Comparison of ENCODE assay signal across 10 mouse cellular contexts in the genomic region with DNA sequence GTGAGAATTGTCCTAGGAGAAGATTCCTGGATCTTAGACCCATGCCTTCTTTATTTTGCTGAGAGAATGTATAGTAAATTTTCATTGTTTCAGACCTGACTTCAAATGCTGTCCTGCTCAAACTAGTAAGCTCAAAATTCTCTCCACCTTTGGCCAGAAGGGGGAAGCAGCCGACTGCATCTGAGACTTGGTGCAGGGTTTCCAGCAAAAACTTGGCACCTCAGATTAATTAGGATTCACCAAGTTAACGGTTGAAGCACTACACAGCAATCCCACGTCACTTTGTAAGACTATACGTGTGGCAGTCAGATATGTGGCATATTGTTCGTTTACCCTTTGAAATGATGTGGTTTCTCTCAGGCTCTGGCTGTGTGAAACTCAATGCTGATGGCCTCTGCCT. TPM values are rescaled to one million over a fixed set of nuclear protein-coding genes. Genes with fewer than 3 reads are reported as not detected.
DNase-seq lines count a peak whose midpoint lies in the region; ATAC-seq and TF ChIP-seq lines count a peak whose summit lies in the region.
"Had no signal": no experiment of that assay in that cellular context is flagged by ENCODE, and none has a peak within 500 bp of the region (broad histone marks: within the 10 kb centered on the region; RNA-seq: fewer than 3 reads in every experiment).

No protein-coding gene starts in this region.

- H3K9ac ChIP-seq in kidney, embryonic 15.5 days, result no peak overlapping the region
- H3K9ac ChIP-seq in limb, embryonic 11.5 days (ENCODE audit: low read length), result no peak overlapping the region
- H3K9ac ChIP-seq: embryonic facial prominence, embryonic 12.5 days; liver, embryonic 15.5 days had no signal

- in situ Hi-C loops in Patski (cut with MboI; ENCODE audit: low pct_unique_long_range_greater_than_20kb), result loop anchor here (5.0 to 10.0 kb wide), 2 partner anchors 300 to 1762 kb away; no protein-coding TSS in a partner anchor

- no peak overlapping the region for H3K4me3 ChIP-seq in kidney, embryonic 15.5 days (replicated peaks)
- no peak overlapping the region for H3K4me3 ChIP-seq in limb, embryonic 11.5 days (ENCODE audit: low read depth, low read length)
- H3K4me3 ChIP-seq: embryonic facial prominence, embryonic 12.5 days; liver, embryonic 15.5 days had no signal

- 19% methylated on average over 5 of the region's 5 CpGs for WGBS in kidney, embryonic 15.5 days
- WGBS in limb, embryonic 11.5 days, result 29% methylated on average over 5 of the region's 5 CpGs

- CTCF ChIA-PET in Patski (lab: Charles Lee), result interaction anchor here (0.9 to 1.5 kb wide), 5 partner anchors 14 to 448 kb away, joined by 3 to 6 read pairs (median 3); no protein-coding TSS in a partner anchor

- no peak for ATAC-seq in kidney, embryonic 15.5 days (replicated peaks; ENCODE audit: low FRiP score)
- peak; percentile 57 for ATAC-seq in Patski
- no peak for ATAC-seq in limb, embryonic 11.5 days (ENCODE audit: insufficient number of reproducible peaks, low FRiP score, low TSS enrichment, low read depth)

- no peak overlapping the region for H3K27ac ChIP-seq in kidney, embryonic 15.5 days
- no peak overlapping the region for H3K27ac ChIP-seq in limb, embryonic 11.5 days (replicated peaks; ENCODE audit: low read depth, low read length)
- H3K27ac ChIP-seq: embryonic facial prominence, embryonic 12.5 days; liver, embryonic 15.5 days had no signal

- H3K4me1 ChIP-seq in kidney, embryonic 15.5 days, result no peaks in the 10 kb centered on the region
- H3K4me1 ChIP-seq in limb, embryonic 11.5 days (ENCODE audit: control insufficient read depth, insufficient read depth, low read length), result no peaks in the 10 kb centered on the region
- H3K4me1 ChIP-seq: embryonic facial prominence, embryonic 12.5 days; liver, embryonic 15.5 days had no signal

- H3K27me3 ChIP-seq in kidney, embryonic 15.5 days, result no peaks in the 10 kb centered on the region
- peaks cover 3% of the 10 kb centered on the region for H3K27me3 ChIP-seq in Patski
- no peaks in the 10 kb centered on the region for H3K27me3 ChIP-seq in limb, embryonic 11.5 days (ENCODE audit: control insufficient read depth, insufficient read depth, low read length)
- H3K27me3 ChIP-seq: embryonic facial prominence, embryonic 12.5 days; liver, embryonic 15.5 days had no signal

- peak; percentile 31 for DNase-seq in kidney, adult 18-20 months
- no peak for DNase-seq in Patski (ENCODE audit: low read depth, low spot score)
- peak; percentile 35 to 57 for DNase-seq in cerebellum, postnatal 25 days
- DNase-seq in heart, postnatal 4 days, result peak; percentile 48
- peak; percentile 63 for DNase-seq in limb, embryonic 11.5 days (ENCODE audit: low spot score)
- DNase-seq in telencephalon, adult 2 months (ENCODE audit: low read depth, low spot score), result peak; percentile 21
- DNase-seq in ovary, postnatal 10 days (ENCODE audit: low spot score), result no peak

- H3K9me3 ChIP-seq in kidney, embryonic 15.5 days (replicated peaks), result no peaks in the 10 kb centered on the region
- H3K9me3 ChIP-seq in limb, embryonic 11.5 days (ENCODE audit: control insufficient read depth, low read length), result no peaks in the 10 kb centered on the region
- H3K9me3 ChIP-seq: embryonic facial prominence, embryonic 12.5 days; liver, embryonic 15.5 days had no signal

- POLR2A ChIA-PET in Patski (lab: Charles Lee), result no interaction called here

- H3K36me3 ChIP-seq in kidney, embryonic 15.5 days, result no peaks in the 10 kb centered on the region
- H3K36me3 ChIP-seq in limb, embryonic 11.5 days (ENCODE audit: control insufficient read depth, insufficient read depth, low read length), result no peaks in the 10 kb centered on the region
- H3K36me3 ChIP-seq: embryonic facial prominence, embryonic 12.5 days; liver, embryonic 15.5 days had no signal

- no peak overlapping the region for H3K4me2 ChIP-seq in kidney, embryonic 15.5 days
- H3K4me2 ChIP-seq in limb, embryonic 11.5 days (ENCODE audit: low read depth, severe bottlenecking), result no peak overlapping the region
- H3K4me2 ChIP-seq: embryonic facial prominence, embryonic 12.5 days; liver, embryonic 15.5 days had no signal

- TF ChIP-seq CTCF in Patski (IDR thresholded peaks at IDR 0.05), result peak; percentile 75

RNA-seq across cellular contexts. Expression of a gene that starts 31.9 kb away (rescaled TPM):
- polyA plus RNA-seq in kidney, embryonic 15.5 days (2015; fragmentation: Nextera tagmentation; extraction: Ambion mirVana), result 43.7 and 43.8 TPM in 2 replicates
- polyA plus RNA-seq in Patski (2021), result 20.8 TPM
- total RNA-seq in heart, postnatal 4 days (2021), result 10 to 100 TPM; 12.3 to 13.9 TPM
- polyA plus RNA-seq in limb, embryonic 11.5 days (2014; fragmentation: Nextera tagmentation; extraction: Ambion mirVana), result 30.4 and 34.6 TPM in 2 replicates

Comparison
In these comparisons a context has a peak if more than half of its experiments do, and no peak if none do; other contexts are left out.
1. DNase-seq: peak in kidney, adult 18-20 months (single experiment), cerebellum, postnatal 25 days (2 of 2), heart, postnatal 4 days (single experiment), limb, embryonic 11.5 days (single experiment) and telencephalon, adult 2 months (single experiment); none in Patski (single experiment) and ovary, postnatal 10 days (single experiment).